Mouse (Mus musculus) C2C12 (cell line): ENCODE results near the gene Ntrk2.

Source experiments
- CTCF ChIP-seq: IDR thresholded peaks from one replicate; pipeline ENCODE4 v1.5.1; 2011; ENCODE audit not compliant: control insufficient read depth, insufficient read depth, insufficient read length
- FOSL1 ChIP-seq: IDR thresholded peaks from one replicate; pipeline ENCODE4 v1.8.0; 2011; ENCODE audit warnings: mild to moderate bottlenecking, low read length; ENCODE audit not compliant: poor library complexity, insufficient read depth, severe bottlenecking

DNA sequence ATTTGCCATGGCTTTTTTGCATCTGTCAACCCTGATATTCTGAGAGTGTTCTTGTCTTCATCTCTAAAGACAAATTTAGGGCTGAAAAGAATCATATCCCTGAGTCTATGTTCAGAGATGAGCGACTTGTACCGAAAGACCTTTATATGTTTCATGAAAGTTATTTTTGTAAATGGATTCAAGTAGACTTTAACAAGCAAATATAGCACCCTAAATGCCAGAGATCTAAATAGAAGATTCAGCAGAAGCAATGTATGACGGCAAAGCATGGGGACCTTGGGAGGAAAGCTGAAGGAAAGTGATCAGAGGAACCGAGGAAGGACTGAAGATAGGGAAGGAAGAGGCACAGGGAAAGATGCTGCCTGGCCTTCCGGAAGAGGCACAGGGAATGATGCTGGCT lies 303.7 kb downstream of the Ntrk2 start:
- TF ChIP-seq FOSL1 (no peak), CTCF (no peak)
